Mouse (Mus musculus): ENCODE data around the gene Sypl2. TPM values are rescaled to one million over a fixed set of nuclear protein-coding genes. Genes with fewer than 3 reads are reported as not detected.
"Not testable (repeated sequence)": the region's sequence is repeated elsewhere in the genome, so short reads cannot be mapped to it uniquely, and the experiment has no call there.

Gene Sypl2
- polyA plus RNA-seq (2016; fragmentation: Nextera tagmentation; extraction: Ambion mirVana), result 3.2 and 3.3 TPM in 2 replicates

DNA sequence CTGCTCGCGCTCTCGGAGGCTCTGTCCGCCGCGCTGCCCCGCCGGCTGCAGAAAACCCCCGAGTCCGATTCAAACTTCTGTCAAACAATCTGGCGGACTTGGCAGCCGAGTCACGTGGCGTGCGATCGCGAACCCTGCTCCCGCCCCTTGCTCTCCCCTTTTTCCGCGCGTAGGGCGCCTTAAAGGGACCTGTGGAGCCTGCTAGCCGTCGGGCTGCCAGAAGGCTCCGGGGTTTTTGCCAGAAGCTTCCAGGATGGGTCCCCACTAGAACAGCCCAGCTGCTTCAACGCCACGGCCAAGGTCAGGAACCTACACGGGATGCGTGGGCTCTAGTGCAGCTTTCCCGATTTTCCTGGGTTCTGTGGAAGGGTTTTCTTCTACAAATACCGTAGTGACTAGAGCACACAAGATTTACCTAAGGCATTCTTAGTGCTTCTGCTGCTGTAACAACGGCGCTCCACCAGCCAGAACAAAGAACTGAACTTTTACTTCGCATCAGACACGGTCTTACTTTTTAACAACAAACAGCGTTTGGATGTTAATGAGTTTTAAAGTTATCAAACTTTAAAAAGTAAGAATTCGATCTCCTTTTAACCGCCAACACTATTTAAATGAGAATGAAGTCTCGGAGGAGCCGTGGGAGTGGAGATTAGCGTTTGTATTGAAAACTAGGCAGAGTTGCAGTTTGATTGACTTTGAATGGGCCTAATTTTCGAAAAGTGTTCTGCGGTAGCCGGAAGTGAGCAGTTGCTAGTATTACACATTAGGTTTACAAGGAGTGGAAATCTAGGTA, at the start of gene Sypl2:
TSS of gene Sypl2 (minus strand) at position 91 of the 793 bp plus-strand sequence.
- Histone ChIP-seq H3K27me3 (replicated peaks) (peaks cover 64% of the 10 kb centered on the region), H3K27ac (ENCODE audit: poor library complexity, severe bottlenecking) (no peak within 1 kb of the TSS), H3K36me3 (no peaks in the 10 kb centered on the region), H3K4me3 (peak within 1 kb of the TSS; percentile 57), H3K4me1 (replicated peaks) (peaks cover 10% of the 10 kb centered on the region; the same call in 1 of the 2 replicates), H3K4me2 (peak within 1 kb of the TSS; percentile 92), H3K9me3 (replicated peaks) (no peaks in the 10 kb centered on the region), H3K9ac (peak within 1 kb of the TSS; percentile 63)
- WGBS, result 6% methylated on average over 44 of the region's 44 CpGs
- ATAC-seq (ENCODE audit: insufficient number of reproducible peaks, low FRiP score), result no peak

GRCm38 (mm10) chr3:108259319-108259718, 32.9 kb upstream of the Sypl2 start:
- Histone ChIP-seq H3K27ac (ENCODE audit: poor library complexity, severe bottlenecking) (no peak overlapping the region), H3K4me3 (no peak overlapping the region), H3K9ac (no peak overlapping the region), H3K27me3 (replicated peaks) (no peaks in the 10 kb centered on the region), H3K36me3 (peaks cover 15% of the 10 kb centered on the region), H3K9me3 (replicated peaks) (no peaks in the 10 kb centered on the region), H3K4me2 (peak overlapping the region; percentile 48; the same call in 1 of the 2 replicates), H3K4me1 (replicated peaks) (peaks cover 15% of the 10 kb centered on the region)
- WGBS, result 53% methylated on average over 3 of the region's 3 CpGs
- peak; percentile 70 for ATAC-seq (ENCODE audit: insufficient number of reproducible peaks, low FRiP score)

GRCm38 (mm10) chr3:108257831-108258500, 31.5 kb upstream of the Sypl2 start:
- peak overlapping the region; percentile 90 for H3K4me3 ChIP-seq
- WGBS, result 64% methylated on average over 3 of the region's 3 CpGs
- H3K9ac ChIP-seq, result peak overlapping the region; percentile 92
- no peaks in the 10 kb centered on the region for H3K9me3 ChIP-seq (replicated peaks)
- peaks cover 10% of the 10 kb centered on the region for H3K36me3 ChIP-seq
- no peak overlapping the region for H3K27ac ChIP-seq (ENCODE audit: poor library complexity, severe bottlenecking)
- peak overlapping the region; percentile 79 for H3K4me2 ChIP-seq
- H3K27me3 ChIP-seq (replicated peaks), result no peaks in the 10 kb centered on the region
- no peak for ATAC-seq (ENCODE audit: insufficient number of reproducible peaks, low FRiP score)
- H3K4me1 ChIP-seq (replicated peaks), result peaks cover 15% of the 10 kb centered on the region

GRCm38 (mm10) chr3:108256719-108257637, 30.5 kb upstream of the Sypl2 start, which contains the start of gene Psma5:
TSS of gene Psma5 (plus strand) at chr3:108256926.
- peak within 1 kb of the TSS; percentile 79 for H3K4me2 ChIP-seq
- H3K9ac ChIP-seq, result peak within 1 kb of the TSS; percentile 92
- no peaks in the 10 kb centered on the region for H3K9me3 ChIP-seq (replicated peaks)
- peak within 1 kb of the TSS; percentile 70 for H3K27ac ChIP-seq (ENCODE audit: poor library complexity, severe bottlenecking)
- no peaks in the 10 kb centered on the region for H3K27me3 ChIP-seq (replicated peaks)
- H3K36me3 ChIP-seq, result peaks cover 3% of the 10 kb centered on the region
- under 1% methylated on average over 79 of the region's 79 CpGs for WGBS
- H3K4me1 ChIP-seq (replicated peaks), result peaks cover 15% of the 10 kb centered on the region
- ATAC-seq (ENCODE audit: insufficient number of reproducible peaks, low FRiP score), result peak; percentile 96
- H3K4me3 ChIP-seq, result peak within 1 kb of the TSS; percentile 90

DNA sequence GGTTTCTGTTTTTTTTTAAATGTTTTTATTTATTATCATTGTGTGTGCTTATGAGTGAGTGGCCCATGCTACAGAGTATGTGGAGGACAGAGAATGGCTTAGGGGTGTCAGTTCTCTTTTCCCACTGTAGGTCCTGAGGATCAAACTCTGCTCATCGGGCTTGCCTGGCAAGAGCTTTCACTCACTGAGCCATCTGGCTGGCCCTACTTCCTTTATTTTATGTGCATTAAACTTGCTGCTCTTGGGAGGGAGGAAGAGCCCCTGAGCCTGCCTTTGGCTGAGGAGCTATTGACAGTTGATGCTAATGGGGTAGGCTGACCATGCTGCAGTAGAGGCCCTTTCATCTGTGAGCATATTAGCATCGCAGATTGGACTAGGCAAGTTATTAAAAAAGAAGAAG, 20.4 kb upstream of the Sypl2 start:
- no peaks in the 10 kb centered on the region for H3K27me3 ChIP-seq (replicated peaks)
- H3K27ac ChIP-seq (ENCODE audit: poor library complexity, severe bottlenecking), result no peak overlapping the region
- no peaks in the 10 kb centered on the region for H3K4me1 ChIP-seq (replicated peaks)
- H3K4me3 ChIP-seq, result no peak overlapping the region
- no peaks in the 10 kb centered on the region for H3K9me3 ChIP-seq (replicated peaks)
- no peak overlapping the region for H3K4me2 ChIP-seq
- no peak for ATAC-seq (ENCODE audit: insufficient number of reproducible peaks, low FRiP score)
- no peak overlapping the region for H3K9ac ChIP-seq
- 81% methylated on average over 2 of the region's 2 CpGs for WGBS
- no peaks in the 10 kb centered on the region for H3K36me3 ChIP-seq

- WGBS, result 82% methylated on average over 3 of the region's 3 CpGs
Measured at GRCm38 (mm10) chr3:108241243-108241839, 14.9 kb upstream of the Sypl2 start.

DNA sequence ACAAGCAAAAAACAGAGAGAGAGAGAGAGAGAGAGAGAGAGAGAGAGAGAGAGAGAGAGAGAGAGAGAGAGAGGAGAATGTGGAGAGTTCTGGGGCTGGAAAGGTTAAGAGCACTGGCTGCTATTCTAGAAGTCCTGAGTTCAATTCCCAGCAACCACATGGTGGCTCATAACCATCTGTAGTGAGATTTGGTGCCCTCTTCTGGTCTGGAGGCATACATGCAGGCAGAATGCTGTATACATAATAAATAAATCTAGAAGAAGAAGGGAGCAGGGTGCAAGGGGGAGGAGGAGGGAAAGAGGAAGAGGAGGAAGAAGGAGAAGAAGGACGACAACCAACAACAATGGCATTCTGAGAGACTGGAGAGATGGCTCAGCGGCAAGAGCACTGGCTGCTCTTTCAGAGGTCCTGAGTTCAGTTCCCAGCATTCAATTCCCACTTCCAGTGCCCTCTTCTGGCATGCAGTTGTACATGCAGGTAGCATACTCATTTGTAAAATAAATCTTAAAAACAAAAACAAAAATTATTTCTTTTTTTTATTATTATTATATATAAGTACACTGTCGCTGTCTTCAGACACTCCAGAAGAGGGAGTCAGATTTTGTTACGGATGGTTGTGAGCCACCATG, 11.1 kb upstream of the Sypl2 start:
- H3K4me2 ChIP-seq; H3K27me3 ChIP-seq (replicated peaks); ATAC-seq (ENCODE audit: insufficient number of reproducible peaks, low FRiP score); H3K9me3 ChIP-seq (replicated peaks); H3K36me3 ChIP-seq; H3K4me3 ChIP-seq; H3K27ac ChIP-seq (ENCODE audit: poor library complexity, severe bottlenecking); H3K4me1 ChIP-seq (replicated peaks); H3K9ac ChIP-seq: not testable (repeated sequence)
- 76% methylated on average over 4 of the region's 4 CpGs for WGBS

More at GRCm38 (mm10) chr3:108241243-108241839, 14.9 kb upstream of the Sypl2 start:
- Histone ChIP-seq H3K9me3 (replicated peaks) (0 out of 2 replicates have a peak, but pooled peaks cover 4% of the 10 kb centered on the region), H3K27me3 (replicated peaks) (no peaks in the 10 kb centered on the region), H3K36me3 (no peaks in the 10 kb centered on the region), H3K4me3 (no peak overlapping the region), H3K27ac (ENCODE audit: poor library complexity, severe bottlenecking) (no peak overlapping the region), H3K4me2 (no peak overlapping the region), H3K9ac (no peak overlapping the region), H3K4me1 (replicated peaks) (no peaks in the 10 kb centered on the region)
- no peak for ATAC-seq (ENCODE audit: insufficient number of reproducible peaks, low FRiP score)

DNA sequence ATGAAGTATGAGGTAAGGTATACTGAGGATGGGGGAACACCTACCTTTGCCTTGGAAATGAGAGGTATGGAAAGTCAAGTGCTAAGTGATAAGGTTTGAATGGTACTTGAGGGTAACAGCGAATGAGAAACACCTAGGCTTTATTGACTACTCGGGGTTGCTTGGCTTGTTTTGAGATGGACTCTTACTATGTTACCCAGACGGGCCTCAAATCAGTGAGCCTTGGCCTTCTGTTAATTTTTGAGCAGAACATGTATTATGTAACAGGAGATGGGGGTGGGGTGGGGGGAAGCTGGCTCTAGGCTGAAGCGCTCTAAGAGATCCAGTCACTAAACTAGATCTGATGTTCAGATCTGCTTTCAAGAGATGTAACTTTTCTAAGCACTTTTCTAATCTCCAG, 5.2 kb upstream of the Sypl2 start:
- no peak overlapping the region for H3K9ac ChIP-seq
- ATAC-seq (ENCODE audit: insufficient number of reproducible peaks, low FRiP score), result no peak
- H3K27me3 ChIP-seq (replicated peaks), result peaks cover 21% of the 10 kb centered on the region
- peaks cover 8% of the 10 kb centered on the region for H3K4me1 ChIP-seq (replicated peaks)
- no peak overlapping the region for H3K4me3 ChIP-seq
- H3K36me3 ChIP-seq, result no peaks in the 10 kb centered on the region
- H3K9me3 ChIP-seq (replicated peaks), result 0 out of 2 replicates have a peak, but pooled peaks cover 2% of the 10 kb centered on the region
- no peak overlapping the region for H3K27ac ChIP-seq (ENCODE audit: poor library complexity, severe bottlenecking)
- H3K4me2 ChIP-seq, result no peak overlapping the region
- 69% methylated on average over 4 of the region's 4 CpGs for WGBS

DNA sequence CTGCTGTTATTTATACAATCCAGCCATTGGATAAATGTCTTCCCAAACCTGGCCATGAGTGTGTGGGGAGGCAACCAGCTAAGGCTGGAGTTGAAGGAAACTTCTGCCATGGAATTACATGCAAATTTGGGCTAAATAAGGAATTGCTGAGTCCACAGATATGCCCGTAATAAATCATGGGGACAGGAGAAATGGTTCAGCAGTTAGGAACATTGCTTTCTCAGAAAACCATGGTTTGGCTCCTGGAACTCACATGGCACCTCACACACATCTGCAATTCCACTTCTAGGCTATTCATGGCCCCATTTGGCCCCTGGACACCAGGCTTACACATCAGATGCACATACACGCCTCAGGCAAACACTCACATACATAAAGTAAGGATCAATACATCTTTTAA, 1.1 kb upstream of the Sypl2 start:
- Histone ChIP-seq H3K4me1 (replicated peaks) (peaks cover 16% of the 10 kb centered on the region), H3K9me3 (replicated peaks) (no peaks in the 10 kb centered on the region), H3K4me3 (no peak overlapping the region), H3K27me3 (replicated peaks) (peaks cover 57% of the 10 kb centered on the region), H3K36me3 (no peaks in the 10 kb centered on the region), H3K9ac (no peak overlapping the region), H3K4me2 (peak overlapping the region; percentile 92), H3K27ac (ENCODE audit: poor library complexity, severe bottlenecking) (no peak overlapping the region)
- WGBS, result 71% methylated on average over 2 of the region's 2 CpGs
- no peak for ATAC-seq (ENCODE audit: insufficient number of reproducible peaks, low FRiP score)

All from heart, embryonic 12.5 days (tissue).